8 mouse cellular contexts compared by ENCODE assay signal in the genomic region with DNA sequence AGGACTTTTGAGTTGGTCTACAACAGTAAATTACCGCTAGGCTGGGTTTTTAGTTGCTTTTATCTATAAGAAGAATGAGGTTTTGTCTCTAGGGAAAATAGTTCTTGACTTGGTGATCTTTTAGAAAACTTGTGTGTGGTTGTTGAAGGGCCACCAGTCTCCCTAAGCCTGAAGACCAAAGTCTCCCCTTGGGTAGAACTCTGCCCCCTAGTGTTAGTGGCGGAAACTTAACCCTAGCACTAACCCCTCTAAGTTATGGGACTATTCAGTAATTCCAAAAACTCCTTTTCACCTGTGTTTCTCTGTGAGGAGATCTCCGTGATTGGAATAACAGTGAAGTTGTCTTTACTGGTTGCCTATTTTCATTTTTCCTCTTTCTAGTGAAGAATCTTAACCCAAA. TPM values are rescaled to one million over a fixed set of nuclear protein-coding genes. Genes with fewer than 3 reads are reported as not detected.
DNase-seq lines count a peak whose midpoint lies in the region; ATAC-seq and TF ChIP-seq lines count a peak whose summit lies in the region.

No protein-coding gene starts in this region.

- peak in 1 of 2 experiments; percentile 15 for DNase-seq in layer of hippocampus, adult 2 months (ENCODE audit: low spot score in 2 of 2)
- DNase-seq in layer of hippocampus, adult 9-11 months = no peak
- peak; percentile 53 for DNase-seq in liver
- no peak for DNase-seq in frontal cortex, adult 2 months (ENCODE audit: extremely low spot score in 1 of 2, low spot score in 1 of 2)
- no peak for DNase-seq in cerebellum, adult 8-10 months

- TF ChIP-seq CTCF in layer of hippocampus, adult 2 months (conservative IDR thresholded peaks at IDR 0.05) = peak; percentile 79
- peak; percentile 38; the same call in 1 of the 2 replicates for TF ChIP-seq CTCF in cortical plate, adult 2 months (IDR thresholded peaks at IDR 0.05; ENCODE audit: extremely low read depth, insufficient read depth, low read length)

- no peak overlapping the region for H3K9ac ChIP-seq in hindbrain, embryonic 12.5 days
- H3K9ac ChIP-seq in neural tube, embryonic 14.5 days (replicated peaks; ENCODE audit: low read depth, low read length) = no peak overlapping the region

- H3K9me3 ChIP-seq in hindbrain, embryonic 12.5 days (replicated peaks) = no peaks in the 10 kb centered on the region
- H3K9me3 ChIP-seq in neural tube, embryonic 14.5 days (ENCODE audit: control insufficient read depth, low read length) = no peaks in the 10 kb centered on the region

- H3K4me2 ChIP-seq in hindbrain, embryonic 12.5 days (replicated peaks) = peak overlapping the region; percentile 94; the same call in 1 of the 2 replicates
- peak overlapping the region; percentile 74; the same call in 1 of the 2 replicates for H3K4me2 ChIP-seq in neural tube, embryonic 14.5 days (ENCODE audit: low read depth, low read length)

- no peak overlapping the region; the same call in 1 of the 2 replicates for H3K4me3 ChIP-seq in layer of hippocampus, adult 2 months
- no peak overlapping the region; the same call in 1 of the 2 replicates for H3K4me3 ChIP-seq in cortical plate, adult 2 months (ENCODE audit: insufficient read depth, low read length)
- no peak overlapping the region for H3K4me3 ChIP-seq in hindbrain, embryonic 12.5 days
- peak overlapping the region; percentile 67; the same call in 1 of the 2 replicates for H3K4me3 ChIP-seq in neural tube, embryonic 14.5 days (ENCODE audit: low read depth, low read length)

- peaks cover 4% of the 10 kb centered on the region; the same call in 1 of the 2 replicates for H3K27me3 ChIP-seq in hindbrain, embryonic 12.5 days
- peaks cover 6% of the 10 kb centered on the region for H3K27me3 ChIP-seq in neural tube, embryonic 14.5 days (ENCODE audit: control insufficient read depth, insufficient read depth, low read length)

- no peak overlapping the region; the same call in 1 of the 2 replicates for H3K27ac ChIP-seq in layer of hippocampus, adult 2 months
- no peak overlapping the region for H3K27ac ChIP-seq in cortical plate, adult 2 months (ENCODE audit: insufficient read depth, low read length)
- H3K27ac ChIP-seq in hindbrain, embryonic 12.5 days = no peak overlapping the region
- no peak overlapping the region for H3K27ac ChIP-seq in neural tube, embryonic 14.5 days (ENCODE audit: low read depth, low read length)

- ATAC-seq in hindbrain, embryonic 12.5 days (ENCODE audit: low FRiP score) = no peak
- ATAC-seq in neural tube, embryonic 14.5 days (ENCODE audit: low read depth) = no peak

- H3K4me1 ChIP-seq in cortical plate, adult 2 months (ENCODE audit: control insufficient read depth, insufficient read depth, low read length) = no peaks in the 10 kb centered on the region
- peaks cover 17% of the 10 kb centered on the region for H3K4me1 ChIP-seq in hindbrain, embryonic 12.5 days
- H3K4me1 ChIP-seq in neural tube, embryonic 14.5 days (ENCODE audit: control insufficient read depth, insufficient read depth, low read length) = no peaks in the 10 kb centered on the region

- 49% methylated on average over 3 of the region's 3 CpGs for WGBS in hindbrain, embryonic 12.5 days
- 59% methylated on average over 3 of the region's 3 CpGs for WGBS in neural tube, embryonic 14.5 days

- H3K36me3 ChIP-seq in hindbrain, embryonic 12.5 days = no peaks in the 10 kb centered on the region
- H3K36me3 ChIP-seq in neural tube, embryonic 14.5 days (ENCODE audit: control insufficient read depth, insufficient read depth, low read length) = no peaks in the 10 kb centered on the region

- no peak for TF ChIP-seq POLR2A in cortical plate, adult 2 months (IDR thresholded peaks at IDR 0.05; ENCODE audit: extremely low read depth, insufficient read depth, low read length)

RNA-seq across cellular contexts. Expression of a gene that starts 1.9 kb away (rescaled TPM):
- 10 to 100 TPM; 52.0 to 54.3 TPM for total RNA-seq in layer of hippocampus, adult 2 months (2021)
- polyA plus RNA-seq in cortical plate, adult 2 months (2012; rRNA removed) = 32.6 and 32.8 TPM in 2 replicates
- 42.0 and 42.6 TPM in 2 replicates for polyA plus RNA-seq in hindbrain, embryonic 12.5 days (2016; fragmentation: Nextera tagmentation; extraction: Ambion mirVana)
- 20.0 and 21.3 TPM in 2 replicates for polyA plus RNA-seq in neural tube, embryonic 14.5 days (2014; fragmentation: Nextera tagmentation; extraction: Ambion mirVana)
- 50.5 and 57.3 TPM in 2 replicates for polyA plus RNA-seq in frontal cortex, adult 2 months (2012; rRNA removed)
